In the genomic region with DNA sequence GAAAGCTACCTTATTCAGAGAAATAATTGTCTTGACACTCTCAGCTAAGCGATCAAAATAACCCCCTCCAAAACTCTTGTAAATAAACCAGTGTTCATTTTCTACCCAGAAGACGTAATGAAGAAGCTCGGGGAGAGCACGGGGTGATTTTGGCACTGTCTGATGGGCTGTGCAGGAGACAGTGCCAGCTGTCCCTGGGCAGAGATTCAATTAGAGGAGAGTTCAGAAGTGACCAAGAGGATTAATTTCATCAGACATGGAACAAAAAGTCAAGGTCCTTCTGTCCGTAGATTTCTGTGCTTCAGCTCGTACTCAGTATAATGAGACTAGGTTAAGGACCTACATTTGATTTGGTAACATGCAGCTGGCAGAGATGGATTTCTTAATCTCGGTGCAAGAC, we compare ENCODE assay signal across 11 mouse cellular contexts.
A peak's percentile ranks its signal among the peaks of the same experiment; 100 is the strongest.
DNase-seq lines count a peak whose midpoint lies in the region; ATAC-seq lines count a peak whose summit lies in the region.
"Had no signal": no experiment of that assay in that cellular context is flagged by ENCODE, and none has a peak within 500 bp of the region (broad histone marks: within the 10 kb centered on the region; RNA-seq: fewer than 3 reads in every experiment).

No protein-coding gene starts in this region.

- H3K4me3 ChIP-seq in heart, embryonic 11.5 days (ENCODE audit: low read depth, low read length), result no peak overlapping the region
- H3K4me3 ChIP-seq: forebrain, embryonic 15.5 days; neural tube, embryonic 12.5 days had no signal

- H3K9me3 ChIP-seq in heart, embryonic 11.5 days (replicated peaks; ENCODE audit: control insufficient read depth, low read length), result no peaks in the 10 kb centered on the region
- H3K9me3 ChIP-seq: forebrain, embryonic 15.5 days; neural tube, embryonic 12.5 days had no signal

- H3K9ac ChIP-seq in heart, embryonic 11.5 days (ENCODE audit: low read depth, low read length), result no peak overlapping the region
- H3K9ac ChIP-seq: forebrain, embryonic 15.5 days; neural tube, embryonic 12.5 days had no signal

- H3K4me1 ChIP-seq in heart, embryonic 11.5 days (ENCODE audit: control insufficient read depth, insufficient read depth, low read length), result no peaks in the 10 kb centered on the region
- H3K4me1 ChIP-seq: neural tube, embryonic 12.5 days had no signal

- no peaks in the 10 kb centered on the region for H3K36me3 ChIP-seq in heart, embryonic 11.5 days (ENCODE audit: control insufficient read depth, insufficient read depth, low read length)
- H3K36me3 ChIP-seq: forebrain, embryonic 15.5 days; neural tube, embryonic 12.5 days had no signal

- DNase-seq in heart, adult 18-20 months, result peak; percentile 74 to 77
- peak; percentile 22 for DNase-seq in lung, postnatal 14 days
- DNase-seq in lung, postnatal 25 days (ENCODE audit: low spot score), result no peak
- DNase-seq in cerebellum, postnatal 10 days, result peak; percentile 92
- peak; percentile 34 for DNase-seq in ovary, postnatal 36 days (ENCODE audit: low spot score)
- DNase-seq in left cerebral cortex, adult 9 months (ENCODE audit: low spot score in 2 of 2), result no peak
- no peak for DNase-seq in layer of hippocampus, adult 8-10 months (ENCODE audit: low spot score in 2 of 2)
- DNase-seq: lung, postnatal 4 days had no signal

- H3K27me3 ChIP-seq in heart, embryonic 11.5 days (ENCODE audit: control insufficient read depth, insufficient read depth, low read length), result no peaks in the 10 kb centered on the region
- H3K27me3 ChIP-seq: forebrain, embryonic 15.5 days; neural tube, embryonic 12.5 days had no signal

- 86% methylated on average over 7 of the region's 7 CpGs for WGBS in heart, embryonic 11.5 days (ENCODE audit: insufficient replicate concordance)

- no peak for ATAC-seq in heart, embryonic 11.5 days (replicated peaks; ENCODE audit: insufficient number of reproducible peaks, low FRiP score, low TSS enrichment)
- ATAC-seq: forebrain, embryonic 15.5 days had no signal

- H3K4me2 ChIP-seq in heart, embryonic 11.5 days, result no peak overlapping the region
- H3K4me2 ChIP-seq: forebrain, embryonic 15.5 days; neural tube, embryonic 12.5 days had no signal

- H3K27ac ChIP-seq in heart, embryonic 11.5 days (ENCODE audit: low read depth, low read length), result no peak overlapping the region
- H3K27ac ChIP-seq: forebrain, embryonic 15.5 days; neural tube, embryonic 12.5 days had no signal

Comparison
In these comparisons a context has a peak if more than half of its experiments do, and no peak if none do; other contexts are left out.
1. DNase-seq: peak in heart, adult 18-20 months (2 of 2), lung, postnatal 14 days (single experiment), cerebellum, postnatal 10 days (2 of 2) and ovary, postnatal 36 days (single experiment); none in lung, postnatal 25 days (single experiment), left cerebral cortex, adult 9 months (0 of 2) and layer of hippocampus, adult 8-10 months (0 of 2).